Mouse (Mus musculus) forebrain, embryonic 14.5 days (tissue): ENCODE measurements around the gene Cyp46a1. TPM values are rescaled to one million over a fixed set of nuclear protein-coding genes. Genes with fewer than 3 reads are reported as not detected.

Experiments used
- ATAC-seq: fragments of 200-750 bp; cut with Nextera tagmentation; 2 replicates; pipeline ENCODE4 v1.8.0; 2017; ENCODE audit warnings: mild to moderate bottlenecking, moderate library complexity
- DNase-seq: peaks from one replicate; pipeline ENCODE4 v3.0.0-alpha.2; 2015; ENCODE audit warnings: low spot score
- H3K27ac ChIP-seq: fragments of 300-500 bp; sonication (generic); 2 replicates; pipeline ENCODE4 v1.5.1; 2014; ENCODE audit warnings: low read depth, mild to moderate bottlenecking, control low read depth, low read length, moderate library complexity
- H3K27me3 ChIP-seq: fragments of 300-500 bp; sonication (generic); replicated peaks from 2 replicates; pipeline ENCODE4 v1.6.1; 2014; ENCODE audit warnings: low read length, control low read depth, mixed read lengths; ENCODE audit not compliant: control insufficient read depth, insufficient read depth
- H3K36me3 ChIP-seq: fragments of 300-500 bp; sonication (generic); 2 replicates; pipeline ENCODE4 v1.6.1; 2014; ENCODE audit warnings: low read length, control low read depth; ENCODE audit not compliant: control insufficient read depth, insufficient read depth
- H3K4me1 ChIP-seq: fragments of 300-500 bp; sonication (generic); 2 replicates; pipeline ENCODE4 v1.6.1; 2014; ENCODE audit warnings: antibody characterized with exemption, low read length, control low read depth; ENCODE audit not compliant: control insufficient read depth, insufficient read depth
- H3K4me2 ChIP-seq: fragments of 300-500 bp; sonication (generic); 2 replicates; pipeline ENCODE4 v1.6.1; 2014; ENCODE audit warnings: mild to moderate bottlenecking, control low read depth, low read length
- H3K4me3 ChIP-seq: fragments of 300-500 bp; sonication (generic); 2 replicates; pipeline ENCODE4 v1.5.1; 2014; ENCODE audit warnings: low read depth, low read length, control low read depth
- H3K9ac ChIP-seq: fragments of 300-500 bp; sonication (generic); 2 replicates; pipeline ENCODE4 v1.6.1; 2014; ENCODE audit warnings: mild to moderate bottlenecking, low read length, control low read depth, moderate library complexity
- H3K9me3 ChIP-seq: fragments of 300-500 bp; sonication (generic); replicated peaks from 2 replicates; pipeline ENCODE4 v1.6.1; 2016; ENCODE audit warnings: low read length, control low read depth, mixed read lengths; ENCODE audit not compliant: control insufficient read depth
- WGBS: fragments of 180-500 bp; shearing (Covaris S2); extraction: QIAGEN DNeasy Blood & Tissue Kit; methylation state at CpG from one replicate; pipeline ENCODE4 v1.1.7; 2014; 5-methylcytosine and 5-hydroxymethylcytosine counted together
- polyA plus RNA-seq: library from polyadenylated mRNA; unstranded; fragments of >200 nt; fragmentation: Nextera tagmentation; extraction: Ambion mirVana; gene quantifications from 2 replicates; pipeline ENCODE4 v1.2.1, GENCODE M21; 2014

The Cyp46a1 gene
- polyA plus RNA-seq, 1 experiment from 2014 or later, result 10.9 TPM

DNA sequence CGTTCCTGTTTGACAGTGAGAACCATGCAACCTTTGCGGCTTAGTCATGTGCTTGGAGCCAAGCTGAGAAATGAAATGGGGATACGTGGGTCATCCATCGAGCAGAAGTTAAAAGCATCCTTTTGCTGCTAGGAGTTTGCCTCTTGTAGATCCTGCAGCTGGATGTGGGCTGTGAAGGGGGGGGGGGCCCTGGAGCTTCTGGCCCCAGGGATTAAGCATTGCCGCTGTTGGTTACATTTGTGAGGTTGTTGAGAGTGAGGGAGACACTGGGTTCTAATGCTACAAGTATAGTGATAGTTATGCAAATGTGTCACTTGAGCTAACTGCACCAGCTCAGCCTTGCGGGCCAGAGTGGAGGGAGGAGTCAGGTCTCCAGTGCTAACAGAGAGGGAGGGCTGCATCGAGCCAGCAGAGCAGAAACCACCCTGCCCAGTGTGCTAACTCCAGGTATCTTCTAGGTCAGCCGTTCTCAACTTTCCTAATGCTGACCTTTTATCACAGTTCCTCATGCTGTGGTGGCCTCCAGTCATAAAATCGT, 16.9 kb upstream of the Cyp46a1 start:
- no peak overlapping the region for H3K9ac ChIP-seq
- 9% methylated on average over 9 of the region's 9 CpGs for WGBS
- no peak overlapping the region for H3K4me3 ChIP-seq
- H3K27me3 ChIP-seq, result no peaks in the 10 kb centered on the region
- no peak overlapping the region for H3K4me2 ChIP-seq
- H3K36me3 ChIP-seq, result no peaks in the 10 kb centered on the region
- H3K4me1 ChIP-seq, result peaks cover 33% of the 10 kb centered on the region
- no peak for DNase-seq
- H3K27ac ChIP-seq, result no peak overlapping the region
- no peaks in the 10 kb centered on the region for H3K9me3 ChIP-seq
- no peak for ATAC-seq

DNA sequence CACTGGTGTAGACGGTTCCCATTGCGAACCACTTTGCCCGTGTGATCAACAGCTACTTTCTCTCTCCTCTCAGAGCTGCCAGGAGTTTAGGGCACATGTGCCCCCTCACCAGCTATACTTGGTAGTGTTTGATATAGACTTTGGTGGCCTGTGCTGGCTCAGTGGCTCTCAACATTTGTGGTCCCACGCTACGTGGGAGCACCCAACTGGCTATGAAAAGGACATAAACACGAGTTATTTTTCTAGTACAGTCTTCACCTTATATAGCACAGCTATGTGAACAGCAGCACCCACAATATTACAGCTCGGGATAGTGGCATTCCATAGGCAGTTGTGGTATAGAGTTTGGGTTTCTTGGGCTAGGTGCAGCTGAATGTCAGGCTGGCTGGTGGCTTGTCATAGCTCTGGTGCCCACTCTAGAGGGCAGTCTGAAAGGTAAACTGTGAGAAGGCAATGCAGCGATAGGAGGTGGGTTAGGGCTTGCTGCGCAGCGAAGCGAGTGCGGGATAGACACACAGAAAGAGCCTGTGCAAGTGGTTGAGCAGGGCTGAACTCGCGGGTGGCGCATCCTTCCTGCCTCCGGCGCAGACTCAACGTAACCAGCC, 16.3 kb upstream of the Cyp46a1 start:
- H3K36me3 ChIP-seq, result no peaks in the 10 kb centered on the region
- H3K27me3 ChIP-seq, result no peaks in the 10 kb centered on the region
- H3K4me2 ChIP-seq, result no peak overlapping the region
- ATAC-seq (no peak), DNase-seq (no peak)
- H3K4me1 ChIP-seq, result peaks cover 33% of the 10 kb centered on the region
- H3K9me3 ChIP-seq, result no peaks in the 10 kb centered on the region
- H3K27ac ChIP-seq, result no peak overlapping the region
- H3K9ac ChIP-seq, result no peak overlapping the region; the same call in 1 of the 2 replicates
- H3K4me3 ChIP-seq, result no peak overlapping the region
- 31% methylated on average over 18 of the region's 18 CpGs for WGBS

DNA sequence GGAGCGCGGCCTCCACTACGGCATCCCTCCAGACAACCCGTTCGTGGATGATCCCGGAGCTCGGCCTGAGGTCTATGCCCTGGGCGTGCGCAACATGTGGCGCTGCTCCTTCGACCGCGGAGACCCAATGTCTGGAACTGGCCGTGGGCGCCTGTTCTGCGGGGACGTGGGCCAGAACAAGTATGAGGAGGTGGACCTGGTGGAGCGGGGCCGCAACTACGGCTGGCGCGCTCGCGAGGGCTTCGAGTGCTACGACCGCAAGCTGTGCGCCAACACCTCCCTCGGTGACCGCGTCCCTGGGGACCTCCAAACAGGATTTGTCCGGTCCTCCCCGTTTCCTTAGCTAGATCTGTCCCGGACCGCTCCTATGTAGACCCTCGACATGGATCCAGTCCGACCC, 15.7 kb upstream of the Cyp46a1 start:
- Histone ChIP-seq H3K27me3 (no peaks in the 10 kb centered on the region), H3K4me2 (0 out of 2 replicates have a peak overlapping the region, but pooled peaks have one; percentile 9), H3K9ac (no peak overlapping the region; the same call in 1 of the 2 replicates), H3K4me3 (no peak overlapping the region), H3K36me3 (no peaks in the 10 kb centered on the region), H3K9me3 (no peaks in the 10 kb centered on the region), H3K4me1 (peaks cover 33% of the 10 kb centered on the region), H3K27ac (no peak overlapping the region)
- ATAC-seq (no peak), DNase-seq (no peak)
- 33% methylated on average over 37 of the region's 37 CpGs for WGBS

DNA sequence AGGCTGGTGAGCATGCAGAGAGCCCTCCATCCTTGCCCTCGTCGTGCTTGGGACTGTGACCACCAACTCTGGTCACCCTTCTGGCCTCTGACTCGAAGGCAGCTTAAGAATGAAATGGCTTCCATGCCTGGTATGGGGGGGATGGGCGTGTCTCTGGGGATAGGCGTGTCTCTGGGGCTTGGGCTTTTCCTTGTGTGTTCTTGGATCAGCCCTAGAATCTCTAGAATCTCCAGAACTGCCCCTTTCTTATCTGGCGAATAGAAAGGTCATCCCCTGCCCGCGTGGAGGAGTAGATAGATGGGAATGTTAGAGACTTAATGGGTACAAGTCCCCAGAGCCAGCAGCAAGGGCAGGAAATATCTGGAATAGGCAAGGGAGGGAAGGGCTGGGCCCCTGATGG, 14.1 kb upstream of the Cyp46a1 start:
- 7% methylated on average over 8 of the region's 8 CpGs for WGBS
- Histone ChIP-seq H3K4me3 (no peak overlapping the region), H3K27ac (peak overlapping the region; percentile 85), H3K36me3 (no peaks in the 10 kb centered on the region), H3K9ac (no peak overlapping the region), H3K9me3 (no peaks in the 10 kb centered on the region), H3K4me2 (no peak overlapping the region), H3K4me1 (peaks cover 33% of the 10 kb centered on the region), H3K27me3 (no peaks in the 10 kb centered on the region)
- no peak for DNase-seq
- ATAC-seq, result no peak

DNA sequence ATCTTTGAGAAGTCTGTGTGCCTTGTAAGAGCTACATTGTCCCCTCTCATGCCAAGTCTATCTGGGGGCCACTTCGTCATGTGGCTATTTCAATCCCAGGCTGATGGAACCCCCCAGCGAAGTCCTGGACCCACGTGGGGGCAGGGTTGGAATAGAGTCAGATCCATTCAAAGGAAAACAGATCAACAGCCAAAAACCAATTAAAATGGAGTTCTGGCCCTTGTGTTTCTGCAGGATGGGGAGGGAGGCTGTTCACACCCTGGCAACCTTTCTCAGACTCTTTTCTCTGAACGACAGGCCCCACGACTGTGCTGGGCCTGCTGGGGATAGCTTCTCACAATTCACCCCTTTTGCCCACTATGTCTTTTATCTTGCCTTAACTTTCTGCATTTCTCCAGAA, 7.8 kb upstream of the Cyp46a1 start:
- 23% methylated on average over 5 of the region's 5 CpGs for WGBS
- Histone ChIP-seq H3K27ac (peak overlapping the region; percentile 68; the same call in 1 of the 2 replicates), H3K4me2 (no peak overlapping the region), H3K4me3 (no peak overlapping the region), H3K4me1 (peaks cover 30% of the 10 kb centered on the region), H3K9me3 (no peaks in the 10 kb centered on the region), H3K27me3 (peaks cover 7% of the 10 kb centered on the region; the same call in 1 of the 2 replicates), H3K9ac (no peak overlapping the region), H3K36me3 (no peaks in the 10 kb centered on the region)
- DNase-seq (peak; percentile 85), ATAC-seq (peak; percentile 63)

DNA sequence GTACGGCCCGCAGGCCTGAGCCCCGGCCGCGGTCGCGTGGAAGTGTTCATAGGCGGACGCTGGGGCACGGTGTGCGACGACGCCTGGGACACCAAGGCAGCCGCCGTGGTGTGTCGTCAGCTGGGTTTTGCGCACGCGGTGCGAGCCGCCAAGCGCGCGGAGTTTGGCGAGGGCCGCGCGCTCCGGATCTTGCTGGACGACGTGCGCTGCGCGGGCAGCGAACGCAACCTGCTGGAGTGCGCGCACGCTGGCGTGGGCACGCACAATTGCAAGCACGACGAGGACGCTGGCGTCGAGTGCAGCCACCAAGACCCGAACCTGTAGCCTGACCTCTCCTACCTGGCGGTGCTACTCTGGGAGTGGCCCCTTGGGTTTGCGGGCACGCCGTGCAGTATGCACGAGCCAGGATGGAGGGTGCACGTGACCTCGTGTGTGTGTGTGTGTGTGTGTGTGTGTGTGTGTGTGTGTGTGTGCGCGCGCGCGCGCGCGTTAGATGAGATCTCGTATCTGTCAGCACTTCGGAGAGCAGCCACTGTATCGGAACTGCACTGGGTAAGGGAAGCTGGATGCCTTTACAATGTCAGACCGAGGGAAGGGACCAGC, 6.2 kb upstream of the Cyp46a1 start:
- H3K27me3 ChIP-seq, result peaks cover 7% of the 10 kb centered on the region; the same call in 1 of the 2 replicates
- no peaks in the 10 kb centered on the region for H3K9me3 ChIP-seq
- 7% methylated on average over 65 of the region's 66 CpGs for WGBS
- peak overlapping the region; percentile 64 for H3K4me2 ChIP-seq
- peak; percentile 56 for ATAC-seq
- peak overlapping the region; percentile 68 for H3K27ac ChIP-seq
- peak overlapping the region; percentile 36 for H3K4me3 ChIP-seq
- H3K9ac ChIP-seq, result peak overlapping the region; percentile 63
- H3K36me3 ChIP-seq, result no peaks in the 10 kb centered on the region
- DNase-seq, result peak; percentile 82
- peaks cover 26% of the 10 kb centered on the region for H3K4me1 ChIP-seq

DNA sequence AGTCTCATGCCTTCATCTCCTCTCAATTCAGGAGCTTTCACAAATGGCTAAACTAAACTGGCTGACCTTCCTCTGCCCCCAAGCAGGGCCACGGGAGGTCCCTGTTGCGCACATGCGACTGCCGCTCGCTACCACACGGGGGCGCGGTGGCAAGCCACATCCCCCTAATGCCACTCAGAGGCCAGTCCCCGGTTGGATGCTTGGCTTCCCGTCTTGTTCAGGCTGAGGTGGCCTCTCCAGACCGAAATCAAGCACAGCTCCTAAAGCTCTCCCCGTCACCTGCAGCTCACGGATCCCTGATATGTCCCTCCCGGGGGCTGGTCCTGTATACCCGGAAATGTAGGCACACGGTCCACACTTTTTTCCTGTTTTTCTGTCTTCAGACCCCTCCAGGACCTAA, 1.1 kb upstream of the Cyp46a1 start:
- peaks cover 22% of the 10 kb centered on the region for H3K4me1 ChIP-seq
- WGBS, result under 1% methylated on average over 16 of the region's 16 CpGs
- H3K9ac ChIP-seq, result peak overlapping the region; percentile 52; the same call in 1 of the 2 replicates
- H3K9me3 ChIP-seq, result no peaks in the 10 kb centered on the region
- peaks cover 3% of the 10 kb centered on the region; the same call in 1 of the 2 replicates for H3K27me3 ChIP-seq
- DNase-seq, result peak; percentile 83
- ATAC-seq, result peak; percentile 22; the same call in 1 of the 2 replicates
- peak overlapping the region; percentile 74 for H3K27ac ChIP-seq
- peak overlapping the region; percentile 97 for H3K4me2 ChIP-seq
- H3K36me3 ChIP-seq, result no peaks in the 10 kb centered on the region
- peak overlapping the region; percentile 61 for H3K4me3 ChIP-seq

DNA sequence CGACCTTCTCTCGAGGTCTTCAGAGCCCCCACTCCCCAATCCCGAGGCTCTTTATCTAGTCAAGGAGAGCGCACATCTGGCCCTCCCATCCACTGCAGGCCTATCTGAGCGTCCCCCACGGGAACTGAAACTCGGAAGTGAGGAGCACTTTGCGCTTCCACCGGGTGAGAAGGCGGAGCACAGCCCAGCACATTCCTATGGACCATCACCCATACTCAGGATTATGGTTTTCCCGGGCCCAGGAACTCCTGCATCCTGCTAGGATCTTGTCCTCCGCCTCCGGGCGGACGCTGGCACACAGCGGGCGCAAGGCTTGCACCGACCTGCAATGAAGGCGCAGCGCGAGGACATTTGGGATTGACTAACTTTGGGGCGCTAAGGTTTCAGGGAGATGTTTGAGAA, 699 bp upstream of the Cyp46a1 start:
- H3K9me3 ChIP-seq, result no peaks in the 10 kb centered on the region
- H3K9ac ChIP-seq, result peak overlapping the region; percentile 52
- peak overlapping the region; percentile 97 for H3K4me2 ChIP-seq
- H3K4me1 ChIP-seq, result peaks cover 20% of the 10 kb centered on the region; the same call in 1 of the 2 replicates
- 2% methylated on average over 22 of the region's 22 CpGs for WGBS
- ATAC-seq (no peak; the same call in 1 of the 2 replicates), DNase-seq (no peak)
- no peaks in the 10 kb centered on the region for H3K36me3 ChIP-seq
- H3K4me3 ChIP-seq, result peak overlapping the region; percentile 61
- H3K27ac ChIP-seq, result peak overlapping the region; percentile 74
- peaks cover 3% of the 10 kb centered on the region; the same call in 1 of the 2 replicates for H3K27me3 ChIP-seq

DNA sequence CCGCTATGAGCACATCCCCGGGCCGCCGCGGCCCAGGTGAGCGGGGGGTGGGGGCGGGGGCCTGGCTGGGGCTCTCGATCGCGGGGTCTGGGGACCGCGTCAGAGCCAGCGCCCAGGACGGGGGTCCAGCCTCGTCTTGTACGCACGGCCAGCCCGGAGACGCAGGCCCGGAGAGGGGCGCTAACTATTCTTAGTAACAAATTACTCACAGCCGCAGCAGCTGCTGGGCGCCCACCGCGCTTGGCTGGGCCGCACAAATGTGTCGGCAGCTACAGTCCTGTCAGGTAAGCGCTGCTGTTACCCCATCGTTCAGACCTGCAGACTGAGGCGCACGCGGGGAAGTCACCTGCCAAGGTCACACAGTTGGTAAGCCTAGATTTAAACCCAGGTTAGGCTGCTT, 348 bp downstream of the Cyp46a1 start:
- ATAC-seq, result no peak; the same call in 1 of the 2 replicates
- Histone ChIP-seq H3K9me3 (no peaks in the 10 kb centered on the region), H3K4me3 (peak overlapping the region; percentile 61), H3K36me3 (no peaks in the 10 kb centered on the region), H3K9ac (peak overlapping the region; percentile 70), H3K27ac (no peak overlapping the region), H3K4me1 (peaks cover 15% of the 10 kb centered on the region; the same call in 1 of the 2 replicates), H3K27me3 (no peaks in the 10 kb centered on the region), H3K4me2 (peak overlapping the region; percentile 97)
- WGBS, result 1% methylated on average over 29 of the region's 32 CpGs
- peak; percentile 49 for DNase-seq
